Mouse (Mus musculus) gastrocnemius, adult 2 months (tissue): Measurements from ENCODE around the gene Trub1. TPM values are rescaled to one million over a fixed set of nuclear protein-coding genes. Genes with fewer than 3 reads are reported as not detected.

ENCODE experiments used
- DNase-seq: peaks from one replicate; pipeline ENCODE4 v3.0.0; 2022
- H3K27ac ChIP-seq: fragments of 200-600 bp; 2 replicates; pipeline ENCODE4 v1.8.1; 2022; ENCODE audit warnings: mild to moderate bottlenecking
- H3K4me3 ChIP-seq: fragments of 200-600 bp; 2 replicates; pipeline ENCODE4 v1.8.1; 2022; ENCODE audit warnings: mild to moderate bottlenecking, moderate library complexity
- CTCF ChIP-seq: fragments of 200-600 bp; IDR thresholded peaks from 2 replicates; pipeline ENCODE4 v1.8.1; 2022; ENCODE audit warnings: antibody characterized with exemption, mild to moderate bottlenecking, moderate library complexity
- intact Hi-C: fragments of 180-260 bp; cut with DNase I; formaldehyde crosslinking; loops from one replicate; pipeline ENCODE4 v1.15.1; 2025
- total RNA-seq, 2 experiments: library from RNA; stranded (reverse); gene quantifications; 2 replicates each; pipeline ENCODE4 v1.2.3; 2021

The Trub1 gene
- total RNA-seq, 2 experiments from 2014 or later: 3.8 to 6.9 TPM

- H3K27ac ChIP-seq: no peak overlapping the region
- TF ChIP-seq CTCF: no peak
- no peak overlapping the region for H3K4me3 ChIP-seq
- intact Hi-C loops: no loop called here
- no peak for DNase-seq
Observed at GRCm38 (mm10) chr19:57510836-57511235, 58.1 kb downstream of the Trub1 start.

- Histone ChIP-seq H3K27ac (no peak overlapping the region), H3K4me3 (no peak overlapping the region)
- no peak for TF ChIP-seq CTCF
- intact Hi-C loops: no loop called here
- DNase-seq: no peak
Observed at GRCm38 (mm10) chr19:57513123-57513522, 60.4 kb downstream of the Trub1 start.

GRCm38 (mm10) chr19:57521721-57522120, 69.0 kb downstream of the Trub1 start:
- intact Hi-C loops: no loop called here
- H3K4me3 ChIP-seq: no peak overlapping the region
- H3K27ac ChIP-seq: no peak overlapping the region
- no peak for DNase-seq
- TF ChIP-seq CTCF: no peak

GRCm38 (mm10) chr19:57523363-57523762, 70.7 kb downstream of the Trub1 start:
- no peak overlapping the region for H3K4me3 ChIP-seq
- peak; percentile 51 for DNase-seq
- TF ChIP-seq CTCF: no peak
- no peak overlapping the region for H3K27ac ChIP-seq
- intact Hi-C loops: no loop called here

- no peak overlapping the region for H3K27ac ChIP-seq
- no peak overlapping the region for H3K4me3 ChIP-seq
- no peak for TF ChIP-seq CTCF
- no peak for DNase-seq
- intact Hi-C loops: no loop called here
Observed at GRCm38 (mm10) chr19:57525693-57526092, 73.0 kb downstream of the Trub1 start.

- no peak for DNase-seq
- TF ChIP-seq CTCF: no peak
- intact Hi-C loops: no loop called here
- Histone ChIP-seq H3K4me3 (no peak overlapping the region), H3K27ac (no peak overlapping the region)
Observed at GRCm38 (mm10) chr19:57530212-57530611, 77.5 kb downstream of the Trub1 start.

GRCm38 (mm10) chr19:57534262-57534661, 81.5 kb downstream of the Trub1 start:
- Histone ChIP-seq H3K27ac (no peak overlapping the region), H3K4me3 (no peak overlapping the region)
- DNase-seq: no peak
- intact Hi-C loops: no loop called here
- no peak for TF ChIP-seq CTCF

GRCm38 (mm10) chr19:57536512-57536911, 83.8 kb downstream of the Trub1 start:
- no peak overlapping the region for H3K27ac ChIP-seq
- no peak for DNase-seq
- H3K4me3 ChIP-seq: no peak overlapping the region
- TF ChIP-seq CTCF: no peak
- intact Hi-C loops: no loop called here

GRCm38 (mm10) chr19:57537510-57538182, 84.9 kb downstream of the Trub1 start:
- Histone ChIP-seq H3K27ac (no peak overlapping the region), H3K4me3 (no peak overlapping the region)
- intact Hi-C loops: no loop called here
- TF ChIP-seq CTCF: no peak
- no peak for DNase-seq

- no peak overlapping the region for H3K4me3 ChIP-seq
- no peak for TF ChIP-seq CTCF
- no peak for DNase-seq
- intact Hi-C loops: no loop called here
- H3K27ac ChIP-seq: no peak overlapping the region
Observed at GRCm38 (mm10) chr19:57540118-57540517, 87.4 kb downstream of the Trub1 start.

Other genes starting within 250 kb of the Trub1 start
- 10 to 100 TPM; 38.5 to 56.1 TPM for gene Ablim1, start 138.0 kb upstream of the Trub1 start, total RNA-seq
- gene Fam160b1, start 92.2 kb upstream of the Trub1 start, total RNA-seq: 10 to 100 TPM; 12.0 to 17.4 TPM
- gene Atrnl1, start 158.1 kb downstream of the Trub1 start, total RNA-seq: 1 to 10 TPM; 7.1 to 8.0 TPM